Mouse (Mus musculus) G1E-ER4 (cell line): Measurements from ENCODE around the gene Zkscan1. TPM values are rescaled to one million over a fixed set of nuclear protein-coding genes. Genes with fewer than 3 reads are reported as not detected.
"Not testable (repeated sequence)": the region's sequence is repeated elsewhere in the genome, so short reads cannot be mapped to it uniquely, and the experiment has no call there.

ENCODE experiments used
- GATA1 ChIP-seq: IDR thresholded peaks from one replicate; pipeline ENCODE4 v1.8.0; 2012; ENCODE audit warnings: low read length, inconsistent platforms
- polyA plus RNA-seq: library from polyadenylated mRNA; stranded (reverse); fragments of >175 nt; gene quantifications from 2 replicates; pipeline ENCODE4 v1.2.3, GENCODE M21; 2012

The Zkscan1 gene
- 2.0 and 2.2 TPM in 2 replicates for polyA plus RNA-seq

GRCm38 (mm10) chr5:138084996-138085395 is at the start of gene Zkscan1:
Zkscan1 (plus strand) TSS chr5:138085084.
- no peak for TF ChIP-seq GATA1

GRCm38 (mm10) chr5:138052894-138053293 is 32.0 kb upstream of the Zkscan1 start, which contains the start of gene Smok3c:
Smok3c (plus strand) TSS chr5:138053194.
- not testable (repeated sequence) for TF ChIP-seq GATA1

- TF ChIP-seq GATA1: no peak
Measured at GRCm38 (mm10) chr5:138073803-138074202, 11.1 kb upstream of the Zkscan1 start.

GRCm38 (mm10) chr5:138075684-138076083 is 9.2 kb upstream of the Zkscan1 start:
- TF ChIP-seq GATA1: no peak

GRCm38 (mm10) chr5:138076148-138076547 is 8.7 kb upstream of the Zkscan1 start:
- no peak for TF ChIP-seq GATA1

- no peak for TF ChIP-seq GATA1
Measured at GRCm38 (mm10) chr5:138080456-138080855, 4.4 kb upstream of the Zkscan1 start.

- no peak for TF ChIP-seq GATA1
Measured at GRCm38 (mm10) chr5:138081446-138081845, 3.4 kb upstream of the Zkscan1 start.

GRCm38 (mm10) chr5:138083318-138083900 is 1.5 kb upstream of the Zkscan1 start:
- no peak for TF ChIP-seq GATA1

GRCm38 (mm10) chr5:138083936-138084335 is 948 bp upstream of the Zkscan1 start:
- TF ChIP-seq GATA1: no peak

GRCm38 (mm10) chr5:138084507-138084906 is 377 bp upstream of the Zkscan1 start:
- TF ChIP-seq GATA1: no peak

- no peak for TF ChIP-seq GATA1
Measured at GRCm38 (mm10) chr5:138085421-138085911, 582 bp downstream of the Zkscan1 start.

GRCm38 (mm10) chr5:138086842-138087241 is 2.0 kb downstream of the Zkscan1 start:
- TF ChIP-seq GATA1: no peak

- no peak for TF ChIP-seq GATA1
Measured at GRCm38 (mm10) chr5:138088366-138088765, 3.5 kb downstream of the Zkscan1 start.

- TF ChIP-seq GATA1: no peak
Measured at GRCm38 (mm10) chr5:138089108-138089551, 4.2 kb downstream of the Zkscan1 start.

GRCm38 (mm10) chr5:138090271-138090670 is 5.4 kb downstream of the Zkscan1 start:
- TF ChIP-seq GATA1: no peak

- no peak for TF ChIP-seq GATA1
Measured at GRCm38 (mm10) chr5:138090737-138091136, 5.9 kb downstream of the Zkscan1 start.

- no peak for TF ChIP-seq GATA1
Measured at GRCm38 (mm10) chr5:138092771-138093170, 7.9 kb downstream of the Zkscan1 start.
